Mouse (Mus musculus): ENCODE results near the gene Tmem33. TPM values are rescaled to one million over a fixed set of nuclear protein-coding genes. Genes with fewer than 3 reads are reported as not detected.

Gene Tmem33
- total RNA-seq, 4 experiments from 2014 or later = 18.0 to 20.9 (median 19.7) TPM

GRCm38 (mm10) chr5:67312522-67312851 is 52.1 kb downstream of the Tmem33 start:
- no peak for DNase-seq (ENCODE audit: low spot score in 2 of 2)

DNA sequence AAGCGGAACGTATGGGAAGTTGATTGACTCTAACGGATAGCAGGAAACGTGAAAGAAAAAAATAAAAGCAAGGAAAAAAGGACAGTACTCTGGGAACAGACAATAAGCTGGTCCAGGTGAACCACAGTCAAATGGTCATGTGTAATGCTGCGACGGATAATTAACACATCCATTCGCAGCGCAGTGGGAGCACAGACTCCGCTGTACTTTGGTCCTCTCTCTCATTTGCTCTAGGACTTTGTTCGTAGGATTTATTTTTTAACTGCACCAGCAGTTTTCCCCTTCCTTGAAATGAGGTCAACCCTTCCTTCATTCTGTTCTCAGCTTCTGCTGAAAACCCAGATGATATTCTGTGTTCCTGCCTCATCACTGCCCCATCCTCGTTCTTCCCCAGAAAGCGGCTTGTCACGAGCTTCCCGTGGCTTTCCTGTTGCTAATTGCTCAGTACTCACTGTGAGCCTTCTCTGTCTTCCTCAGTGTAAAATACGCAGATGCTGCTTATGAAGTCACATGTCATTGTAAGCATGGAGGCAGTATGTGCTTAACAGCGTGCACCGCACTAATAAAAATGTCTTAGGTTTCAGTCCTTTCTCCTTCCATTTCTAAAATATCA is 61.4 kb downstream of the Tmem33 start:
- no peak for DNase-seq (ENCODE audit: low spot score in 2 of 2)

DNA sequence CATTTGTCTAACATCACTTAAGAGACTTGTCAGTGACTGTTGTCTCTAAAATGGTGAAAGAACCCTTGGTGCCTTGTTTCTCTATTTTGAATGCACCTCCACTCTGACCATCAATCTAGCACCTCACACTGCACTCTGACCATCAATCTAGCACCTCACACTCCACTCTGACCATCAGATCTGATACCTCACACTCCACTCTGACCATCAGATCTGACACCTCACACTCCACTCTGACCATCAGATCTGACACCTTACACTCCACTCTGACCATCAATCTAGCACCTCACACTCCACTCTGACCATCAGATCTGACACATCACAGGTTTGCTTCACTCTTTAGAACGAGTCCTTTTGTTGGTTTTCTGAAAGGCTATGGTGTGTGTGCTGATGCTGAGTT is 63.7 kb downstream of the Tmem33 start:
- no peak for DNase-seq (ENCODE audit: low spot score in 2 of 2)

- no peak for DNase-seq (ENCODE audit: low spot score in 2 of 2)
Measured at GRCm38 (mm10) chr5:67340811-67341210, 80.4 kb downstream of the Tmem33 start.

Other genes starting within 250 kb of the Tmem33 start
- not detected for gene Phox2b, start 161.3 kb upstream of the Tmem33 start, total RNA-seq (2022)
- gene Slc30a9, start 46.4 kb downstream of the Tmem33 start, total RNA-seq (2022) = 100 to 1,000 TPM; 117 to 140 (median 130) TPM
- gene Bend4, start 167.7 kb downstream of the Tmem33 start, total RNA-seq (2022) = under 1 TPM; 0.11 to 0.22 (median 0.14) TPM